In the genomic region with DNA sequence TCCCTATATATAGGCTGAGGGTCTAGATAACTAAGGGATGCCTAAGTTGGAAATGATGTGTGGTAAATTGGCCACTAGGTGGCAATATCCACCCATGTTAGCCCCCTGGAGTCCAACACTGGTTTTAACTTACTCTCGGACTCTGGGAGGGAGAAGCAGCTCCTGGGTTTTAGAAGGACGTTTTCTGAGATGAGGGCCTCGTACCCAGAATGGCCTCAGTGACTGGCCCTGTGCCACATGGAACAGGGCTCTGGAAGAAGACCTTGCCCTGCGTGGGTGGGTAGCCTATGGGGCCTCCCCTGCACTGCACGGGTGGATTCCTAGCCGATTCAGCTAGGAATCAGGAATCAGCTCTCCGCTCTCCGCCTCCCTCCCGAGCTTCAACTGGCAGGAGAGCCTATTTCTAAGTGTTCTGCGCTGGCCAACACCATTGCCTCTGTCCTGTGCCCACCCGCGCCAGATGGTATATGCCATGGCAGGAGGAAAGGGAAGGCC, we compare ENCODE assay signal across 7 mouse cellular contexts. TPM values are rescaled to one million over a fixed set of nuclear protein-coding genes. Genes with fewer than 3 reads are reported as not detected.
DNase-seq lines count a peak whose midpoint lies in the region; ATAC-seq and TF ChIP-seq lines count a peak whose summit lies in the region.

No protein-coding gene starts in this region.

- peak; percentile 54; the same call in 1 of the 2 replicates for TF ChIP-seq CTCF in small intestine, adult 2 months (IDR thresholded peaks at IDR 0.05; ENCODE audit: extremely low read depth, insufficient read length, insufficient replicate concordance, low read depth, low read length)

- no peak for TF ChIP-seq POLR2A in small intestine, adult 2 months (IDR thresholded peaks at IDR 0.05; ENCODE audit: low read depth, low read length)

- peak overlapping the region; percentile 3; the same call in 1 of the 2 replicates for H3K27ac ChIP-seq in intestine, embryonic 15.5 days
- no peak overlapping the region for H3K27ac ChIP-seq in small intestine, adult 2 months (ENCODE audit: insufficient read depth, low read depth, low read length)

- intact Hi-C loops in gastrocnemius, postnatal 36 days (cut with DNase I), result loop anchor here (2.0 to 10.0 kb wide), 3 partner anchors 36 to 333 kb away; partner anchors contain the start of gene Snx33
- intact Hi-C loops in left cerebral cortex, postnatal 25 days (cut with DNase I), result loop anchor here (1.0 to 5.0 kb wide), 2 partner anchors 56 to 240 kb away; no protein-coding TSS in a partner anchor

- no peaks in the 10 kb centered on the region for H3K9me3 ChIP-seq in intestine, embryonic 15.5 days

- no peak overlapping the region for H3K4me3 ChIP-seq in intestine, embryonic 15.5 days (replicated peaks)
- no peak overlapping the region for H3K4me3 ChIP-seq in small intestine, adult 2 months (ENCODE audit: low read depth, low read length)

- H3K4me1 ChIP-seq in intestine, embryonic 15.5 days (replicated peaks), result peaks cover 5% of the 10 kb centered on the region; the same call in 1 of the 2 replicates
- peaks cover 3% of the 10 kb centered on the region; the same call in 1 of the 2 replicates for H3K4me1 ChIP-seq in small intestine, adult 2 months (ENCODE audit: control insufficient read depth, insufficient read depth, insufficient read length, low read length)

- H3K36me3 ChIP-seq in intestine, embryonic 15.5 days, result 0 out of 2 replicates have a peak, but pooled peaks cover 4% of the 10 kb centered on the region
- no peaks in the 10 kb centered on the region for H3K36me3 ChIP-seq in small intestine, adult 2 months (ENCODE audit: control insufficient read depth, insufficient read depth, low read length)

- ATAC-seq in intestine, embryonic 15.5 days, result peak; percentile 66
- ATAC-seq in megakaryocyte-erythroid progenitor cell, adult 5-6 weeks (replicated peaks; ENCODE audit: low FRiP score, low TSS enrichment, poor library complexity, severe bottlenecking), result peak; percentile 72

- 32% methylated on average over 12 of the region's 12 CpGs for WGBS in intestine, embryonic 15.5 days
- 35% methylated on average over 12 of the region's 12 CpGs for WGBS in small intestine, adult 2 months

- H3K4me2 ChIP-seq in intestine, embryonic 15.5 days (replicated peaks), result peak overlapping the region; percentile 43; the same call in 1 of the 2 replicates

- DNase-seq in adipocyte (ENCODE audit: low spot score), result peak; percentile 85
- DNase-seq in cerebellum, postnatal 36 days, result peak; percentile 54 to 72
- DNase-seq in gastrocnemius, postnatal 36 days, result peak; percentile 43 to 47
- DNase-seq in left cerebral cortex, postnatal 25 days (ENCODE audit: low spot score in 2 of 2), result peak; percentile 76 to 84

- peaks cover 4% of the 10 kb centered on the region; the same call in 1 of the 2 replicates for H3K27me3 ChIP-seq in intestine, embryonic 15.5 days (replicated peaks)
- no peaks in the 10 kb centered on the region for H3K27me3 ChIP-seq in small intestine, adult 2 months (ENCODE audit: control insufficient read depth, insufficient read depth, low read length)

- H3K9ac ChIP-seq in intestine, embryonic 15.5 days, result 0 out of 2 replicates have a peak overlapping the region, but pooled peaks have one; percentile 21

RNA-seq across cellular contexts. Expression of gene Cspg4, which starts 26.7 kb away (rescaled TPM):
- total RNA-seq in gastrocnemius, postnatal 36 days (2021), result 1 to 10 TPM; 5.7 to 8.2 TPM
- polyA plus RNA-seq in intestine, embryonic 15.5 days (2015; fragmentation: Nextera tagmentation; extraction: Ambion mirVana), result 19.0 and 20.1 TPM in 2 replicates
- total RNA-seq in left cerebral cortex, postnatal 25 days (2021), result 10 to 100 TPM; 17.2 to 18.5 TPM
- not detected in 2 replicates for total RNA-seq in megakaryocyte-erythroid progenitor cell, adult 5-6 weeks (2014; fragmentation: Nextera tagmentation)
- total RNA-seq in megakaryocyte-erythroid progenitor cell, adult 5-6 weeks (2017), result not detected in 2 replicates
- 8.3 and 11.4 TPM in 2 replicates for polyA plus RNA-seq in small intestine, adult 2 months (2012; rRNA removed)

RNA-seq across cellular contexts. Expression of gene Odf3l1, which starts 27.1 kb away (rescaled TPM):
- not detected for total RNA-seq in gastrocnemius, postnatal 36 days (2021)
- 1.2 and 1.3 TPM in 2 replicates for polyA plus RNA-seq in intestine, embryonic 15.5 days (2015; fragmentation: Nextera tagmentation; extraction: Ambion mirVana)
- total RNA-seq in left cerebral cortex, postnatal 25 days (2021), result not detected
- total RNA-seq in megakaryocyte-erythroid progenitor cell, adult 5-6 weeks (2014; fragmentation: Nextera tagmentation), result not detected in 2 replicates
- not detected in 2 replicates for total RNA-seq in megakaryocyte-erythroid progenitor cell, adult 5-6 weeks (2017)
- 1.0 and 2.3 TPM in 2 replicates for polyA plus RNA-seq in small intestine, adult 2 months (2012; rRNA removed)

RNA-seq across cellular contexts. Expression of gene Snx33, which starts 36.6 kb away (rescaled TPM):
- total RNA-seq in gastrocnemius, postnatal 36 days (2021), result 1 to 10 TPM; 3.9 to 4.0 TPM
- polyA plus RNA-seq in intestine, embryonic 15.5 days (2015; fragmentation: Nextera tagmentation; extraction: Ambion mirVana), result 6.2 and 6.3 TPM in 2 replicates
- 1 to 10 TPM; 6.7 to 7.6 TPM for total RNA-seq in left cerebral cortex, postnatal 25 days (2021)
- total RNA-seq in megakaryocyte-erythroid progenitor cell, adult 5-6 weeks (2014; fragmentation: Nextera tagmentation), result 2.3 and 2.8 TPM in 2 replicates
- total RNA-seq in megakaryocyte-erythroid progenitor cell, adult 5-6 weeks (2017), result 1.9 and 3.4 TPM in 2 replicates
- 2.7 and 3.8 TPM in 2 replicates for polyA plus RNA-seq in small intestine, adult 2 months (2012; rRNA removed)

RNA-seq across cellular contexts. Expression of gene Imp3, which starts 45.7 kb away (rescaled TPM):
- 10 to 100 TPM; 40.0 to 46.9 TPM for total RNA-seq in gastrocnemius, postnatal 36 days (2021)
- polyA plus RNA-seq in intestine, embryonic 15.5 days (2015; fragmentation: Nextera tagmentation; extraction: Ambion mirVana), result 71.2 and 74.5 TPM in 2 replicates
- total RNA-seq in left cerebral cortex, postnatal 25 days (2021), result 10 to 100 TPM; 47.5 to 59.8 TPM
- 118 and 148 TPM in 2 replicates for total RNA-seq in megakaryocyte-erythroid progenitor cell, adult 5-6 weeks (2014; fragmentation: Nextera tagmentation)
- 108 and 128 TPM in 2 replicates for total RNA-seq in megakaryocyte-erythroid progenitor cell, adult 5-6 weeks (2017)
- 144 and 233 TPM in 2 replicates for polyA plus RNA-seq in small intestine, adult 2 months (2012; rRNA removed)

RNA-seq across cellular contexts. Expression of gene Snupn, which starts 59.1 kb away (rescaled TPM):
- total RNA-seq in gastrocnemius, postnatal 36 days (2021), result 1 to 10 TPM; 7.2 to 8.8 TPM
- 13.2 and 13.3 TPM in 2 replicates for polyA plus RNA-seq in intestine, embryonic 15.5 days (2015; fragmentation: Nextera tagmentation; extraction: Ambion mirVana)
- total RNA-seq in left cerebral cortex, postnatal 25 days (2021), result 10 to 100 TPM; 17.6 to 17.7 TPM
- 20.2 and 20.5 TPM in 2 replicates for total RNA-seq in megakaryocyte-erythroid progenitor cell, adult 5-6 weeks (2014; fragmentation: Nextera tagmentation)
- total RNA-seq in megakaryocyte-erythroid progenitor cell, adult 5-6 weeks (2017), result 10.3 and 15.5 TPM in 2 replicates
- polyA plus RNA-seq in small intestine, adult 2 months (2012; rRNA removed), result 1.1 and 2.0 TPM in 2 replicates

Comparison
In these comparisons a context has a peak if more than half of its experiments do, and no peak if none do; other contexts are left out.
1. RNA of gene Cspg4, which starts 26.7 kb away (total RNA-seq): 17.2 to 18.5 TPM in left cerebral cortex, postnatal 25 days and 5.7 to 8.2 TPM in gastrocnemius, postnatal 36 days; not detected in megakaryocyte-erythroid progenitor cell, adult 5-6 weeks; every median in the first group is over 4 times any median in the second.
2. Peak in every context shown above with its lines, with median percentiles within 50 percentile points of each other: DNase-seq.